Mouse (Mus musculus): ENCODE results near the gene Dnah7a. TPM values are rescaled to one million over a fixed set of nuclear protein-coding genes. Genes with fewer than 3 reads are reported as not detected.
"Not testable (repeated sequence)": the region's sequence is repeated elsewhere in the genome, so short reads cannot be mapped to it uniquely, and the experiment has no call there.

Gene Dnah7a
- polyA plus RNA-seq, 1 experiment from 2014 or later, result 2.1 TPM

DNA sequence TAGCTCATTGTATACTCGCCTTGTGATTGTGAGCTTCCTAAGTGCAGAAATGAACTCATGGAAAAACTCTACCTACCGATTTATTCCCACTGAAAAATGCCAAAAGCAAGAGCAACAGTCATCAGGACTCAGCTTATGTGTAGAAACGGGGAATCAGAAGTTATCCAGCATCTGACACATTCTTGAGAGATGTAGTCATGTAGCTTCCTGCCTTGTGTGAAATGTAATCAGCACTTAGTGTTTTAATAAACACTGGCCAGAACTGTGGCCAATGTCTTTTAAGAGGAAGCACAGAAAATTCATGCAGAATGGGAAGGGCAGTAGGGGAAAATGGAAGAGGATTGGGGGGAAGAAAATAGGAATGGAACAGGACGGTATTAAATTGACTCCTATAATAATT lies 232.9 kb downstream of the Dnah7a start:
- ATAC-seq (ENCODE audit: insufficient number of reproducible peaks, insufficient read depth, low FRiP score, low TSS enrichment, low read depth), result no peak
- Histone ChIP-seq H3K36me3 (no peaks in the 10 kb centered on the region), H3K27me3 (no peaks in the 10 kb centered on the region), H3K9ac (replicated peaks) (no peak overlapping the region), H3K9me3 (0 out of 2 replicates have a peak, but pooled peaks cover 4% of the 10 kb centered on the region), H3K4me3 (replicated peaks) (no peak overlapping the region), H3K4me1 (replicated peaks) (no peaks in the 10 kb centered on the region), H3K27ac (no peak overlapping the region), H3K4me2 (no peak overlapping the region)
- WGBS, result 80% methylated on average over 4 of the region's 4 CpGs

DNA sequence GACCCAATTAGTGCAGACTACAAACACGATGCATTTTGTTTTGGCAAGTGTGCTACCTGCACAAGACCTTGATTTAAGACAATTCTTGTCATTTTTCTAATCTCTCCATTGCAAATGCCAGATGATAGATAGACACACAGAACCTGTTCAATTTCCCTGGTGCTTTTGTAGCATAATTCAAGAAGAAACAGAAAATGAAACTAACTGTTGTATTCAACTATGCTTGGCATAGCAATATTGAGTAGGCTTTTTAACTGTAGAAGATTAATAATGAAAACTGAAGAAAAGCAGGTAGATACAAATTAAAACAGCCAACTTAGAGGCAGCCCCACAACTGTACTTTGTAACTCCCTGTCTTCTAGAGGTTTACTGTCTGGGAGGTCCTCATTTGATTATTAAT lies 234.5 kb downstream of the Dnah7a start:
- WGBS, result 76% methylated on average over 1 of the region's 1 CpGs
- H3K27me3 ChIP-seq; H3K36me3 ChIP-seq; H3K9ac ChIP-seq (replicated peaks); H3K4me2 ChIP-seq; H3K9me3 ChIP-seq; H3K4me1 ChIP-seq (replicated peaks); H3K27ac ChIP-seq; ATAC-seq (ENCODE audit: insufficient number of reproducible peaks, insufficient read depth, low FRiP score, low TSS enrichment, low read depth); H3K4me3 ChIP-seq (replicated peaks): not testable (repeated sequence)

DNA sequence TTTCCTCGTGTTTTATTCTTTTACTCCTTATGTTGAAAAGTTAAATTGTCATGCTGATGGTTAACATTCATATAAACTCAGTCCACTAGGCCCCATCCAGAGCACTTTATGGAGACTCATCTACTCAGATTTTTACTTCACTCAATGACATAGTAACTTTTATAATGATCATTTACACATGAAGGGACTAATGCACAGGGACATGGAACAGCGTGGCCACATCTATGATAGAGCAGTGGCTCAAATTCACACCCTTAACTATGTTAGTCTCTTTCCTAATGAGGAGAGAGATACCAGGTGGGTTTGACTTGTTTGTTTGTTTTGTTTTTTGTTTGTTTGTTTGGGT lies 239.3 kb downstream of the Dnah7a start:
- Histone ChIP-seq H3K27ac (no peak overlapping the region), H3K36me3 (no peaks in the 10 kb centered on the region), H3K4me2 (no peak overlapping the region), H3K27me3 (no peaks in the 10 kb centered on the region), H3K4me3 (replicated peaks) (no peak overlapping the region), H3K4me1 (replicated peaks) (no peaks in the 10 kb centered on the region), H3K9ac (replicated peaks) (no peak overlapping the region), H3K9me3 (no peaks in the 10 kb centered on the region)
- 62% methylated on average over 2 of the region's 2 CpGs for WGBS
- no peak for ATAC-seq (ENCODE audit: insufficient number of reproducible peaks, insufficient read depth, low FRiP score, low TSS enrichment, low read depth)

DNA sequence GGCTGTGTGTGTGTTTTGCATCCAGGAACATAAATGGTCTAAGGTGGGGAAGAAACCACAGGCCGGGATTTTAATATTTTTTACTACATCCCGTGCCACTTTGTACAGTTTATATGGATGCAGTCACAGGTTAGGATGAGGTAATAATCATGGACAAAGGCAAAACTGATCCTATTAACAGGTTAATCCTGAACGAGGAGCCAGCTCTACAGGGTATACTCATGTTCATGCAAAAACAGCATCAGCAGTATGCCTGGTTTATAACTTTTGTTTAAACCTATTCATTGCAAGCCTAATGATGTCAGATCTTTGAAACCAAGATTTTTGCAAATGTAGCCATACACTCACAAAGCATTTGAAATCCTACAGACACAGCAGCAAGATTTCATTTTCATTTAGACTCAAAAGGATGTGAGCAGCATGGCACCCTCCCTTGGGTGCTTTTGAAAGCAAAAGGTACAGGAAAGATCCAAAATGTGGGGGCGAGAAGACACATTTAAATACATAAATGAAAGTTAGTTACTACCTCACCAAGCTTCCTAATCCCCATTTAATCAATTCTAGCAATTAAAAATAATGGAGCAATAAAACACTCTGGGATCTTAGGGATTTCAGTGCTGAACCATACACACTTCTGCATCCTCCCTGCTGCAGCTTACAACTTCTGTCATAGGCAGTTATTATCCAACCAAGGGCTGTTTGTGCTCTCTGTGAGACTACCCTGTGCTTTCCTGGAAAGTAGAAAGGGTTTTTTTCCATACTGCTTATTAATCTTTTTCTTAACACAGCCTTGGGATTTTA lies 239.9 kb downstream of the Dnah7a start:
- ATAC-seq (ENCODE audit: insufficient number of reproducible peaks, insufficient read depth, low FRiP score, low TSS enrichment, low read depth); H3K4me3 ChIP-seq (replicated peaks); H3K9ac ChIP-seq (replicated peaks); H3K27me3 ChIP-seq; H3K36me3 ChIP-seq; H3K4me2 ChIP-seq; H3K4me1 ChIP-seq (replicated peaks); H3K9me3 ChIP-seq; H3K27ac ChIP-seq: not testable (repeated sequence)
- 64% methylated on average over 4 of the region's 4 CpGs for WGBS

DNA sequence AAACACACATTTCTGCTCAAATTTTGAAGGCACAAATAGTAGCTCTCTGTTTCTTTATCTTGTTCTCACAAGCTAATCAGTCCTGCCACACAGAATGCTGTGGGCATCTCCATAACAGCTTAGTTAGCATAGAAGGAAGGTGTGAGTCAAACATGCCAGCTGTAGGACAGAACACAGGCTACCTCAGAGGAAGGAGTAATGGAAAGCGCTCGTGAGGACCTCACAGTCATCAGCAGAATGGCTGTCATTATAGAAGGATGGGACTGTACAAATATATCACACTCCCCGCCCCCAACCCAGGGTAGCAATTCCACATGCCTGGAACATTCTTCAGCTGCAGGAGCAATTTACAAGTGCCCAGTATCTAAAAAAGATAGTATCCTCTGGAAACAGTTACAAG lies 267.4 kb downstream of the Dnah7a start:
- H3K9me3 ChIP-seq; ATAC-seq (ENCODE audit: insufficient number of reproducible peaks, insufficient read depth, low FRiP score, low TSS enrichment, low read depth); H3K27me3 ChIP-seq; H3K4me2 ChIP-seq; H3K27ac ChIP-seq; H3K4me3 ChIP-seq (replicated peaks); H3K36me3 ChIP-seq; H3K4me1 ChIP-seq (replicated peaks); H3K9ac ChIP-seq (replicated peaks): not testable (repeated sequence)
- WGBS, result 84% methylated on average over 3 of the region's 3 CpGs

DNA sequence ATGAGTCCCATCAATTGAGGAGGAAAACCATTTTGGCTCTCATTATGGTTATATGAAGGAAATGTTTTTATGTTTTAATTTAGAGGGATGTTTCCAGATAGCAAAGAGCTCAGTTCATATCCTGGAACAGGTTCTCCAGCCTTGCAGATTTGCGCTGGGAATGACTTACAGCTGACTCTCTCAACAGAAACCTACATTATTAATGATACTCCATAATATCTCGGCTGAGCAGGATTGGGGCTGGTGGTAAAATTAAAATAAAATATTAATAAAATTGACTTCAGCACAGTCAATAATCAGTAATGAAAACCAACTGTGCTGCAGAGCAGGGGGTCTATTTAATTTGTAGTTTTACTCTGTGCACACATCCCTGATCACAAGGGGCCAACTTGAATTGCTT lies 274.2 kb downstream of the Dnah7a start:
- H3K4me1 ChIP-seq (replicated peaks); ATAC-seq (ENCODE audit: insufficient number of reproducible peaks, insufficient read depth, low FRiP score, low TSS enrichment, low read depth); H3K27me3 ChIP-seq; H3K4me2 ChIP-seq; H3K9me3 ChIP-seq; H3K9ac ChIP-seq (replicated peaks); H3K27ac ChIP-seq; H3K36me3 ChIP-seq; H3K4me3 ChIP-seq (replicated peaks): not testable (repeated sequence)
- WGBS, result 52% methylated on average over 2 of the region's 2 CpGs

DNA sequence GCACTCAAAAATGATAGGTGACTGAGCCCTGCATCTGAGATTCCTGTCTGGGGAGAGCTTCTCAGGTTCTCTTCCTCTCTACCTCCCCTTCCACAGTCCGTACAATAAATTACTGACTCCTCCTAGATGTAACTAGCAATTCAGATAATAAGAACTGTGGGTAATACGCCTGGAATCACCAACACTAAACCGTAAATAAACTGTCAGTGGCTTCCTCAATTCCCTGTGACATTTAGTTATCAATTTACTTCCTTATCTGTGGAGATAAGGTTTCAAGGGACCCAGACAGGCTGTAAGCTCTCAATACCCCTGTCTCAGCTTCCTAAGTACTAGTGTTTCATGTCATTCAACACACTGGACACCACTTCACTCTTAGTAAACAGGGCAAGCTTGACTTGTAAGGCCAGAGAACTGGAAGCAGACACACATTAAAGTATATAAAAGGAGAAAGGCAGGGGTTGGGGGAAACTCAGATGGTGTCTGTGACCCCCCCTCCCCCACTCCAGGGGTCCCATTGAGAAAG lies 300.7 kb downstream of the Dnah7a start:
- no peaks in the 10 kb centered on the region for H3K36me3 ChIP-seq
- H3K27me3 ChIP-seq, result no peaks in the 10 kb centered on the region
- H3K9me3 ChIP-seq, result no peaks in the 10 kb centered on the region
- H3K9ac ChIP-seq (replicated peaks), result no peak overlapping the region
- no peaks in the 10 kb centered on the region for H3K4me1 ChIP-seq (replicated peaks)
- 50% methylated on average over 3 of the region's 3 CpGs for WGBS
- no peak overlapping the region for H3K4me3 ChIP-seq (replicated peaks)
- no peak for ATAC-seq (ENCODE audit: insufficient number of reproducible peaks, insufficient read depth, low FRiP score, low TSS enrichment, low read depth)
- H3K27ac ChIP-seq, result no peak overlapping the region
- no peak overlapping the region for H3K4me2 ChIP-seq

DNA sequence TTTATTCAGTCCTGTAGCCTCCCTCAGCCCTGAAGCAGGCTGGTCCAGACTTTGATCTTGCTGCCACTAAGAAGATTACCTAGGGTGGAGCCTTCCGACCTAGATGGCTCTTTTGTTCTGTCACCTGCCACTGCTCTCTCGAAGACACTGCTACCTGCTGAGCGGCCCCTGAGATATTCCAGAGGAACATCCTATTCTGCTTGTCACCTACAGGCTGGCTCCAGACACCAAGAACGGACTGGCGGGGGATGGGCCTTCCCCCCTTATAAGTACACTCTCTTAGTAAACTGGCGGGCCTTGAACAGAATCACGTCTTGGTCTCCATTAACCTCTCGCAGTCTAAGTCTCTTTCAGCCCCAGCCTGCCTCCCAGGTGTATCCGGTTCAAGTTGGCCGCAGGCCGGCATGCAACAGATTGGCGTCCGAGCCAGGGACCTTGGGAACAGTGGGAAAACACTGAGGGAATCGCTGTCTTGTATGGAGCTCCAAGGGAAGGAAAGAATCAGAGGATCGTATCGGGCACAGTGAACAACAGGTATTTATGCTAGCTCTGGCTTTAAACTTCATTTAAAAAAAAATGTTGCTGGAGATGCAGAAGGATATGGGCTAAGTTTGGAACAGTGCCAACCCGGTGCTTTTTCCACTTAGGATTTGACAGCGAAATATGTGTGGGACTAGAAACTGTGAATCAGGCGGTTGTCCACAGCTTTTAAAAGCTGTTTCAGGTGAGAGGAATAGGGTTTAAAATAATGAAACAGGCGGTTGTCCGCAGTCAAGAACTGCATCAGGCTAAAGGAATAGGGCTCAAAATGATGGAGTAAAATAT lies 312.4 kb downstream of the Dnah7a start:
- H3K36me3 ChIP-seq; H3K4me1 ChIP-seq (replicated peaks); H3K27me3 ChIP-seq; H3K9me3 ChIP-seq; ATAC-seq (ENCODE audit: insufficient number of reproducible peaks, insufficient read depth, low FRiP score, low TSS enrichment, low read depth): not testable (repeated sequence)
- 31% methylated on average over 21 of the region's 21 CpGs for WGBS
- 0 out of 2 replicates have a peak overlapping the region, but pooled peaks have one; percentile 27 for H3K9ac ChIP-seq (replicated peaks)
- peak overlapping the region; percentile 56 for H3K27ac ChIP-seq
- H3K4me2 ChIP-seq, result peak overlapping the region; percentile 45
- H3K4me3 ChIP-seq (replicated peaks), result peak overlapping the region; percentile 18; the same call in 1 of the 2 replicates

DNA sequence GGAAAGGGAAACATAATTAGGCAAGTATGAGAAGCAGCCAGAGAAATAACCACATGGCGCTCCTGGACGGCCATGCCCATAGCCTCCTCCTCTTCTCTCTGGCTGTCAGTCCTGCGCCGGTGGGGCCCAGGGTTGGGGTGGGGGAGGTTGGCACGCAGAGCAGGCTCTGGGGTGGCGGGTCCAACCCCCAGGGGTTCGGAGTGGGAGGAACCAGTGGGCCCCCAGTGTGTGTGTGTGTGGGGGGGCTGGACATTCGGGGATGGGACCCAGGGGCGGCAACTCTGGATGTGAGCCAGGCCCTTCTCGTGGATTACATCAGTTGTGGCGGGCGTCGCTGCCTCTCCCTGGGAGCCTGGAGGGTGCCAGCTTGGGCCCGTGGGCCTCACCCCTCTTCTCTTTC lies 317.8 kb downstream of the Dnah7a start:
- no peak for ATAC-seq (ENCODE audit: insufficient number of reproducible peaks, insufficient read depth, low FRiP score, low TSS enrichment, low read depth)
- Histone ChIP-seq H3K27ac (no peak overlapping the region), H3K4me2 (no peak overlapping the region), H3K36me3 (no peaks in the 10 kb centered on the region), H3K9ac (replicated peaks) (no peak overlapping the region), H3K4me3 (replicated peaks) (no peak overlapping the region), H3K27me3 (no peaks in the 10 kb centered on the region), H3K4me1 (replicated peaks) (0 out of 2 replicates have a peak, but pooled peaks cover under 1% of the 10 kb centered on the region), H3K9me3 (peaks cover 13% of the 10 kb centered on the region)
- WGBS, result 94% methylated on average over 12 of the region's 14 CpGs

DNA sequence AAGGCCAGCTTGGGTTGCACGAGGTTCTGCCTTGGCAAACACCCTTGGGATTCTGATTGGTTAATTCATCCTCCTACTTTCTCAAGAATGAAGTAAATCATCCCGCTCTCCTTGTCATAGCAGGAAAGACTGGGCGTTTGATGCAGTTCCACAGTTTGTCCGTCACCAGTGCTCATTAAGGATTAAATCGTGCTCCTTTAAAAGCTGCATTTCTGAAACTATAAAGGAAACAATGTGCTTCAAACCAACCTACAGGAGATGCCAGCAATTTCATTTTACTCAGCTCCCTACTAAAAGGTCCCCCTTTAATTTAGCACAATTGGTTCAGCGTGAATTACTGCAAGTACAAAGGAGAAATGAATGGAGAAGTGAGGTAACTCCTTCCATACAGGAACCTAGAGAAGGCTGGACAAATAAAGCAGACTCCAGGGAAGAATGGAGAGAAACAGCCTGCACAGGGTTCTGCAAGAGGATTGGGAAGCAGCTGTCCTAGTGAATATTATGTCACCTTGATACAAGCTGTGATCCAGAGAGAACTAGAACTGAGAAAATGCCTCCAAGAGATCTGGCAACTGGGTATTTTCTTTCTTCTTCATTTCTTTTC lies 322.4 kb downstream of the Dnah7a start:
- ATAC-seq (ENCODE audit: insufficient number of reproducible peaks, insufficient read depth, low FRiP score, low TSS enrichment, low read depth), result no peak
- 72% methylated on average over 6 of the region's 6 CpGs for WGBS

DNA sequence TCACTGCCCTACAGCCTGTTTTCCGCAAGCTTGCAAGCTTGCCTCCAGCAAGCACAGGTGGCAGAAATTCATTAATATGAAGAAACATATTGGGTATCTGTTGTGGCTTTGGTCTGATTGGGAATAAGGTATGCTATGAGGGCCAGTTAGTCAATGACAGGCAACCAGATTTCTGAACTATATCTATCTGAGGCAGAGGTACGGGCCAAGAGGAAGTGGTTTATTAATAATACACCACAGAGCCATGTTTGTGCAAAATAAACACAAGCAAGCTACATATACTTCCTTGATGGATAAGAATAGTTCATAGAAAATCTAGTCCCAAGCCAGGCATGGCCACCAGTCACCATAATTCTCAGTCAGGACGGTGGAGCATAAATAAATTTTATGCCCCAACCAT lies 328.9 kb downstream of the Dnah7a start:
- no peaks in the 10 kb centered on the region for H3K27me3 ChIP-seq
- H3K4me2 ChIP-seq, result no peak overlapping the region
- no peak for ATAC-seq (ENCODE audit: insufficient number of reproducible peaks, insufficient read depth, low FRiP score, low TSS enrichment, low read depth)
- no peak overlapping the region for H3K9ac ChIP-seq (replicated peaks)
- H3K9me3 ChIP-seq, result no peaks in the 10 kb centered on the region
- no peaks in the 10 kb centered on the region for H3K4me1 ChIP-seq (replicated peaks)
- no peak overlapping the region for H3K27ac ChIP-seq
- no peaks in the 10 kb centered on the region for H3K36me3 ChIP-seq
- WGBS, result 82% methylated on average over 3 of the region's 3 CpGs
- no peak overlapping the region for H3K4me3 ChIP-seq (replicated peaks)

More for the DNA sequence above, 322.4 kb downstream of the Dnah7a start:
- no peaks in the 10 kb centered on the region for H3K27me3 ChIP-seq
- H3K36me3 ChIP-seq, result no peaks in the 10 kb centered on the region
- no peaks in the 10 kb centered on the region for H3K4me1 ChIP-seq (replicated peaks)
- no peak overlapping the region for H3K9ac ChIP-seq (replicated peaks)
- H3K4me2 ChIP-seq, result no peak overlapping the region
- H3K27ac ChIP-seq, result no peak overlapping the region
- H3K9me3 ChIP-seq, result peaks cover 6% of the 10 kb centered on the region; the same call in 1 of the 2 replicates
- H3K4me3 ChIP-seq (replicated peaks), result no peak overlapping the region
